Mouse (Mus musculus) CH12.LX (cell line): ENCODE measurements around the gene Sike1. TPM values are rescaled to one million over a fixed set of nuclear protein-coding genes. Genes with fewer than 3 reads are reported as not detected.

Experiments
- DNase-seq: peaks from one replicate; pipeline ENCODE4 v3.0.0-alpha.2; 2013; ENCODE audit errors: extremely low read depth
- H3K27ac ChIP-seq: 2 replicates; pipeline ENCODE4 v1.5.1; 2012; ENCODE audit warnings: low read depth, mild to moderate bottlenecking, control low read depth, moderate library complexity; ENCODE audit not compliant: insufficient read depth
- H3K27me3 ChIP-seq: replicated peaks from 2 replicates; pipeline ENCODE3; 2012; ENCODE audit warnings: inconsistent platforms
- H3K36me3 ChIP-seq, 2 experiments: replicated peaks in 1 of 2; 2 replicates each; pipeline versions ENCODE3 to v1.6.1; 2012; ENCODE audit warnings: inconsistent platforms in 1 of 2, low read length in 1 of 2, mild to moderate bottlenecking in 1 of 2, mixed read lengths in 1 of 2, moderate library complexity in 1 of 2; ENCODE audit not compliant: control insufficient read depth in 1 of 2, insufficient read depth in 1 of 2
- H3K4me1 ChIP-seq, 2 experiments: 2 replicates each; pipeline ENCODE4 v1.6.1; 2012; ENCODE audit warnings: inconsistent platforms in 1 of 2, moderate library complexity in 1 of 2; ENCODE audit not compliant: insufficient read depth in 2 of 2, control insufficient read depth in 1 of 2
- H3K4me2 ChIP-seq: 2 replicates; pipeline ENCODE4 v1.6.1; 2012; ENCODE audit warnings: low read depth, mild to moderate bottlenecking, control low read depth; ENCODE audit not compliant: poor library complexity, insufficient read depth, severe bottlenecking
- H3K4me3 ChIP-seq, 3 experiments: fragments of 150-350 bp in 1 of 3; sonication (generic) in 1 of 3; replicated peaks in 1 of 3; 2 replicates each; pipeline versions ENCODE3 to v1.5.1; 2011 to 2012; ENCODE audit warnings: low read depth in 2 of 3, low read length in 2 of 3, mild to moderate bottlenecking in 2 of 3, moderate library complexity in 2 of 3, control low read depth in 1 of 3, improper control_type of control experiment in 1 of 3, inconsistent platforms in 1 of 3, mixed read lengths in 1 of 3; ENCODE audit not compliant: poor library complexity in 1 of 3
- H3K79me2 ChIP-seq: replicated peaks from 2 replicates; pipeline ENCODE4 v1.6.1; 2012; ENCODE audit warnings: mild to moderate bottlenecking, moderate library complexity; ENCODE audit not compliant: control insufficient read depth, poor library complexity, insufficient read depth, severe bottlenecking; ENCODE audit errors: extremely low read depth
- H3K9ac ChIP-seq: 2 replicates; pipeline ENCODE4 v1.6.1; 2012; ENCODE audit warnings: low read depth, mild to moderate bottlenecking, control low read depth, moderate library complexity; ENCODE audit not compliant: insufficient read depth
- H3K9me3 ChIP-seq: replicated peaks from 2 replicates; pipeline ENCODE3; 2012; ENCODE audit warnings: low read length, inconsistent platforms, mixed read lengths
- BHLHE40 ChIP-seq: IDR thresholded peaks from 2 replicates; pipeline ENCODE4 v1.6.1; 2011; ENCODE audit warnings: mild to moderate bottlenecking, low read depth, low read length, improper control_type of control experiment
- CHD2 ChIP-seq: IDR thresholded peaks from 2 replicates; pipeline ENCODE4 v1.6.1; 2011; ENCODE audit warnings: low read length, improper control_type of control experiment
- E2F4 ChIP-seq: IDR thresholded peaks from 2 replicates; pipeline ENCODE4 v1.6.1; 2011; ENCODE audit warnings: low read depth, low read length, improper control_type of control experiment; ENCODE audit not compliant: insufficient replicate concordance
- ELF1 ChIP-seq: IDR thresholded peaks from 2 replicates; pipeline ENCODE4 v1.6.1; 2014; ENCODE audit warnings: low read depth, mild to moderate bottlenecking, inconsistent platforms, low read length, improper control_type of control experiment
- EP300 ChIP-seq: IDR thresholded peaks from 2 replicates; pipeline ENCODE4 v1.6.1; 2011; ENCODE audit warnings: low read length, improper control_type of control experiment
- IRF4 ChIP-seq: IDR thresholded peaks from 2 replicates; pipeline ENCODE4 v1.6.1; 2014; ENCODE audit warnings: low read depth, mild to moderate bottlenecking, inconsistent platforms, low read length, improper control_type of control experiment
- JUN ChIP-seq: IDR thresholded peaks from 2 replicates; pipeline ENCODE4 v1.6.1; 2011; ENCODE audit warnings: low read depth, mild to moderate bottlenecking, low read length, improper control_type of control experiment, moderate library complexity; ENCODE audit not compliant: insufficient read depth
- MAFK ChIP-seq: IDR thresholded peaks from 2 replicates; pipeline ENCODE4 v1.6.1; 2011; ENCODE audit warnings: low read length, improper control_type of control experiment; ENCODE audit not compliant: insufficient replicate concordance
- MAX ChIP-seq: IDR thresholded peaks from 2 replicates; pipeline ENCODE4 v1.6.1; 2011; ENCODE audit warnings: low read length, improper control_type of control experiment
- MAZ ChIP-seq: IDR thresholded peaks from 2 replicates; pipeline ENCODE4 v1.6.1; 2012; ENCODE audit warnings: low read depth, mild to moderate bottlenecking, inconsistent platforms, low read length, improper control_type of control experiment, moderate library complexity
- MEF2A ChIP-seq: IDR thresholded peaks from 2 replicates; pipeline ENCODE4 v1.6.1; 2014; ENCODE audit warnings: low read depth, mild to moderate bottlenecking, inconsistent platforms, low read length, improper control_type of control experiment, borderline replicate concordance
- MXI1 ChIP-seq: IDR thresholded peaks from 2 replicates; pipeline ENCODE4 v1.6.1; 2011; ENCODE audit warnings: mild to moderate bottlenecking, low read depth, low read length, improper control_type of control experiment
- MYC ChIP-seq: IDR thresholded peaks from 2 replicates; pipeline ENCODE4 v1.6.1; 2011; ENCODE audit warnings: low read depth, mild to moderate bottlenecking, improper control_type of control experiment, low read length
- NELFE ChIP-seq: IDR thresholded peaks from 2 replicates; pipeline ENCODE4 v1.6.1; 2011; ENCODE audit warnings: low read depth, low read length, improper control_type of control experiment
- NRF1 ChIP-seq: IDR thresholded peaks from 2 replicates; pipeline ENCODE4 v1.6.1; 2014; ENCODE audit warnings: low read depth, mild to moderate bottlenecking, inconsistent platforms, low read length, improper control_type of control experiment, moderate library complexity
- PAX5 ChIP-seq: IDR thresholded peaks from 2 replicates; pipeline ENCODE4 v1.6.1; 2012; ENCODE audit warnings: low read length, inconsistent platforms, mixed read lengths
- POLR2A ChIP-seq: IDR thresholded peaks from 2 replicates; pipeline ENCODE4 v1.6.1; 2011; ENCODE audit warnings: low read depth, mild to moderate bottlenecking, improper control_type of control experiment, low read length
- RCOR1 ChIP-seq: conservative IDR thresholded peaks from 2 replicates; pipeline ENCODE4 v1.6.1; 2012; ENCODE audit warnings: low read depth, mild to moderate bottlenecking, inconsistent platforms, low read length, improper control_type of control experiment
- SMC3 ChIP-seq: IDR thresholded peaks from 2 replicates; pipeline ENCODE4 v1.6.1; 2011; ENCODE audit warnings: low read depth, low read length, improper control_type of control experiment
- TCF12 ChIP-seq: IDR thresholded peaks from 2 replicates; pipeline ENCODE4 v1.6.1; 2014; ENCODE audit warnings: low read depth, mild to moderate bottlenecking, inconsistent platforms, low read length, improper control_type of control experiment
- UBTF ChIP-seq: IDR thresholded peaks from 2 replicates; pipeline ENCODE4 v1.6.1; 2012; ENCODE audit warnings: low read depth, mild to moderate bottlenecking, inconsistent platforms, low read length, improper control_type of control experiment, moderate library complexity
- USF1 ChIP-seq: IDR thresholded peaks from 2 replicates; pipeline ENCODE4 v1.6.1; 2014; ENCODE audit warnings: low read depth, mild to moderate bottlenecking, inconsistent platforms, low read length, improper control_type of control experiment
- USF2 ChIP-seq: conservative IDR thresholded peaks from 2 replicates; pipeline ENCODE4 v1.6.1; 2011; ENCODE audit warnings: low read depth, low read length, improper control_type of control experiment
- ZC3H11A ChIP-seq: IDR thresholded peaks from 2 replicates; pipeline ENCODE4 v1.6.1; 2012; ENCODE audit warnings: low read depth, mild to moderate bottlenecking, inconsistent platforms, low read length, improper control_type of control experiment
- ZKSCAN1 ChIP-seq: IDR thresholded peaks from 2 replicates; pipeline ENCODE4 v1.6.1; 2012; ENCODE audit warnings: low read depth, inconsistent platforms, low read length, improper control_type of control experiment, borderline replicate concordance
- ZMIZ1 ChIP-seq: IDR thresholded peaks from 2 replicates; pipeline ENCODE4 v1.6.1; 2012; ENCODE audit warnings: low read depth, mild to moderate bottlenecking, inconsistent platforms, low read length, improper control_type of control experiment
- ZNF384 ChIP-seq: IDR thresholded peaks from 2 replicates; pipeline ENCODE4 v1.6.1; 2012; ENCODE audit warnings: low read depth, low read length, improper control_type of control experiment, inconsistent platforms
- dilution Hi-C: fragments of 300-500 bp; cut with MboI; formaldehyde crosslinking; loops from 2 replicates; pipeline ENCODE4 v1.14.3; 2020; ENCODE audit warnings: low sequenced_read_pairs; ENCODE audit not compliant: extremely low pct_unique_long_range_greater_than_20kb, extremely low pct_ligation_motif_present
- in situ Hi-C: fragments of 300-500 bp; cut with MboI; formaldehyde crosslinking; loops from 3 replicates; pipeline ENCODE4 v1.14.3; 2019; ENCODE audit warnings: low sequenced_read_pairs, low pct_ligation_motif_present, low pct_unique_long_range_greater_than_20kb, mixed read lengths
- polyA plus RNA-seq: library from polyadenylated mRNA; unstranded; fragments of >175 nt; gene quantifications from 2 replicates; pipeline ENCODE4 v1.2.1, GENCODE M21; 2012; ENCODE audit warnings: low read depth; ENCODE audit not compliant: insufficient read length
- total RNA-seq, 2 experiments: library from RNA; depleted of rRNA; stranded (reverse); fragments of 300-350 nt in 1 of 2; fragments of >200 nt in 1 of 2; gene quantifications; 2 replicates each; pipeline ENCODE4 v1.2.3; 2012 to 2014

Gene Sike1
- total and polyA plus RNA-seq, 3 experiments = 15.3 to 31.6 (median 28.2) TPM

- dilution Hi-C loops = no loop called here
- TF ChIP-seq JUN = no peak
- TF ChIP-seq NELFE = no peak
- no peak for TF ChIP-seq ZC3H11A
- TF ChIP-seq ZNF384 = no peak
- no peak for TF ChIP-seq UBTF
- TF ChIP-seq MEF2A = no peak
- TF ChIP-seq NRF1 = no peak
- no peak for TF ChIP-seq SMC3
- TF ChIP-seq CHD2 = no peak
- no peak for TF ChIP-seq ZMIZ1
- no peak for TF ChIP-seq BHLHE40
- TF ChIP-seq PAX5 = no peak
- TF ChIP-seq MYC = no peak
- TF ChIP-seq RCOR1 = no peak
- TF ChIP-seq ZKSCAN1 = no peak
- no peak for TF ChIP-seq ELF1
- no peak for TF ChIP-seq IRF4
- H3K4me3 ChIP-seq = no peak overlapping the region
- DNase-seq = no peak
- no peak overlapping the region for H3K4me2 ChIP-seq
- H3K4me1 ChIP-seq = peaks cover 4 to 7% of the 10 kb centered on the region in 2 experiments
- H3K27ac ChIP-seq = no peak overlapping the region
- in situ Hi-C loops = no loop called here
- H3K27me3 ChIP-seq = no peaks in the 10 kb centered on the region
- H3K79me2 ChIP-seq = no peaks in the 10 kb centered on the region
- H3K9ac ChIP-seq = no peak overlapping the region
- H3K9me3 ChIP-seq = no peaks in the 10 kb centered on the region
- no peaks in the 10 kb centered on the region for H3K36me3 ChIP-seq
Observed at GRCm38 (mm10) chr3:102954476-102954875, 41.0 kb upstream of the Sike1 start.

- no peaks in the 10 kb centered on the region for H3K9me3 ChIP-seq
- in situ Hi-C loops = no loop called here
- H3K4me1 ChIP-seq = peaks cover 4 to 7% of the 10 kb centered on the region in 2 experiments
- no peak overlapping the region for H3K4me2 ChIP-seq
- TF ChIP-seq ZMIZ1 (no peak), ZNF384 (no peak), SMC3 (no peak), ZC3H11A (no peak), MXI1 (no peak), EP300 (no peak), MAX (no peak), USF2 (no peak), ELF1 (no peak), CHD2 (no peak), MAFK (no peak), USF1 (no peak), TCF12 (no peak), E2F4 (no peak), POLR2A (no peak), MAZ (no peak)
- no peaks in the 10 kb centered on the region for H3K79me2 ChIP-seq
- DNase-seq = no peak
- no peak overlapping the region for H3K27ac ChIP-seq
- dilution Hi-C loops = no loop called here
- H3K9ac ChIP-seq = no peak overlapping the region
- H3K4me3 ChIP-seq = no peak overlapping the region
- H3K27me3 ChIP-seq = no peaks in the 10 kb centered on the region
- no peaks in the 10 kb centered on the region for H3K36me3 ChIP-seq
Observed at GRCm38 (mm10) chr3:102955143-102955542, 40.4 kb upstream of the Sike1 start.
